Mouse (Mus musculus) C2C12 (cell line): ENCODE data around the gene Gm20532.

ENCODE experiments used
- CEBPB ChIP-seq: IDR thresholded peaks from one replicate; pipeline ENCODE4 v1.6.1; 2011; ENCODE audit warnings: low read depth, mild to moderate bottlenecking, control low read depth, moderate library complexity
- CTCF ChIP-seq: IDR thresholded peaks from one replicate; pipeline ENCODE4 v1.5.1; 2011; ENCODE audit not compliant: control insufficient read depth, insufficient read depth, insufficient read length
- MAX ChIP-seq: IDR thresholded peaks from one replicate; pipeline ENCODE4 v1.6.1; 2011; ENCODE audit warnings: mild to moderate bottlenecking, control low read depth
- MYOD1 ChIP-seq: IDR thresholded peaks from one replicate; pipeline ENCODE4 v1.6.1; 2011; ENCODE audit warnings: low read depth; ENCODE audit not compliant: control insufficient read depth, insufficient read length
- MYOG ChIP-seq: IDR thresholded peaks from one replicate; pipeline ENCODE4 v1.6.1; 2011; ENCODE audit not compliant: control insufficient read depth, insufficient read length; ENCODE audit errors: extremely low read depth
- USF1 ChIP-seq: IDR thresholded peaks from one replicate; pipeline ENCODE4 v1.6.1; 2011; ENCODE audit warnings: low read depth, mild to moderate bottlenecking, control low read depth, moderate library complexity

DNA sequence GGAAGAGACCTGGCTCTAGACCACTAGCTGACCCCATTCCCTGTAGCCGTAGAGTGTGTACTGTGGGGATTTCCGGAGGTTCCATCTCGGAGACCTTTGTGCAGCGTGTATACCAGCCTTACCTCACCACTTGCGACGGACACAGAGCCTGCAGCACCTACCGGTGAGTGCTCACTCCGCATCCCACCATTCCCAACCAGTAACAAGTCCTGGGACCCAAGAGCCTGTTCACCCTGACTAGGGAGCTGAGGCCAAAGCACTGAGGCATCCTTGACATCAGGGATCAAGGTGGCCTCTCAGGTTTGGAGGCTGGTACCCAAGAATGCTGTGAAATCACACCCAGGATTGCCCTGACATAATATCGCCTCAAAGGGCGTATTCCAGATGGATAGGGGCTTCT, 2.8 kb downstream of the Gm20532 start:
- TF ChIP-seq CTCF (no peak), MAX (no peak), MYOD1 (no peak), USF1 (no peak), MYOG (no peak), CEBPB (no peak)
